Mouse (Mus musculus): ENCODE results near the gene Gm44503. TPM values are rescaled to one million over a fixed set of nuclear protein-coding genes. Genes with fewer than 3 reads are reported as not detected.

The Gm44503 gene
- polyA plus RNA-seq, 1 experiment = 0.01 TPM

- H3K4me3 ChIP-seq = no peak overlapping the region
- no peaks in the 10 kb centered on the region for H3K36me3 ChIP-seq (ENCODE audit: control insufficient read depth, insufficient read depth)
- no peaks in the 10 kb centered on the region for H3K27me3 ChIP-seq (ENCODE audit: control insufficient read depth, insufficient read depth, insufficient read length)
- H3K79me2 ChIP-seq (ENCODE audit: control insufficient read depth, insufficient read depth) = no peaks in the 10 kb centered on the region
- no peak overlapping the region for H3K4me2 ChIP-seq (ENCODE audit: low read depth)
- no peak for TF ChIP-seq POLR2A (IDR thresholded peaks at IDR 0.05; ENCODE audit: insufficient read length, low read depth)
- no peak for TF ChIP-seq E2F4 (IDR thresholded peaks at IDR 0.05; ENCODE audit: insufficient read depth)
- no peak for TF ChIP-seq MYOG (IDR thresholded peaks at IDR 0.05; ENCODE audit: control insufficient read depth in 1 of 3, insufficient read depth in 1 of 3, insufficient read length in 2 of 3, low read depth in 2 of 3)
- no peak for TF ChIP-seq POLR2AphosphoS2 (IDR thresholded peaks at IDR 0.05; ENCODE audit: insufficient read length, low read depth)
- TF ChIP-seq TCF12 (IDR thresholded peaks at IDR 0.05; ENCODE audit: insufficient read depth, poor library complexity, severe bottlenecking) = no peak
- TF ChIP-seq CEBPB (IDR thresholded peaks at IDR 0.05; ENCODE audit: insufficient read depth, poor library complexity, severe bottlenecking) = no peak
- TF ChIP-seq SRF (IDR thresholded peaks at IDR 0.05; ENCODE audit: control insufficient read depth, insufficient read length, low read depth) = no peak
- TF ChIP-seq MAX (IDR thresholded peaks at IDR 0.05; ENCODE audit: low read depth) = no peak
- H3ac ChIP-seq (ENCODE audit: control insufficient read depth, insufficient read length) = no peak overlapping the region
Observed at GRCm38 (mm10) chr9:73001314-73002011, 42.8 kb downstream of the Gm44503 start.

GRCm38 (mm10) chr9:73002177-73002576 is 43.5 kb downstream of the Gm44503 start:
- no peaks in the 10 kb centered on the region for H3K36me3 ChIP-seq (ENCODE audit: control insufficient read depth, insufficient read depth)
- no peaks in the 10 kb centered on the region for H3K79me2 ChIP-seq (ENCODE audit: control insufficient read depth, insufficient read depth)
- no peak overlapping the region for H3K4me2 ChIP-seq (ENCODE audit: low read depth)
- no peak overlapping the region for H3ac ChIP-seq (ENCODE audit: control insufficient read depth, insufficient read length)
- TF ChIP-seq SRF (IDR thresholded peaks at IDR 0.05; ENCODE audit: control insufficient read depth, insufficient read length, low read depth) (no peak), POLR2A (IDR thresholded peaks at IDR 0.05; ENCODE audit: insufficient read length, low read depth) (no peak), E2F4 (IDR thresholded peaks at IDR 0.05; ENCODE audit: insufficient read depth) (no peak), TCF12 (IDR thresholded peaks at IDR 0.05; ENCODE audit: insufficient read depth, poor library complexity, severe bottlenecking) (no peak), POLR2AphosphoS2 (IDR thresholded peaks at IDR 0.05; ENCODE audit: insufficient read length, low read depth) (no peak), MAX (IDR thresholded peaks at IDR 0.05; ENCODE audit: low read depth) (no peak), REST (IDR thresholded peaks at IDR 0.05; ENCODE audit: insufficient read depth, insufficient read length) (no peak), CEBPB (IDR thresholded peaks at IDR 0.05; ENCODE audit: insufficient read depth, poor library complexity, severe bottlenecking) (no peak), MYOD1 (IDR thresholded peaks at IDR 0.05; ENCODE audit: control insufficient read depth in 1 of 3, insufficient read length in 2 of 3, low read depth in 2 of 3) (no peak)
- H3K27me3 ChIP-seq (ENCODE audit: control insufficient read depth, insufficient read depth, insufficient read length) = no peaks in the 10 kb centered on the region
- no peak overlapping the region for H3K4me3 ChIP-seq

GRCm38 (mm10) chr9:73004076-73004475 is 45.4 kb downstream of the Gm44503 start:
- no peaks in the 10 kb centered on the region for H3K36me3 ChIP-seq (ENCODE audit: control insufficient read depth, insufficient read depth)
- TF ChIP-seq POLR2AphosphoS2 (IDR thresholded peaks at IDR 0.05; ENCODE audit: insufficient read length, low read depth) (no peak), E2F4 (IDR thresholded peaks at IDR 0.05; ENCODE audit: insufficient read depth) (no peak), SRF (IDR thresholded peaks at IDR 0.05; ENCODE audit: control insufficient read depth, insufficient read length, low read depth) (no peak), MAX (IDR thresholded peaks at IDR 0.05; ENCODE audit: low read depth) (no peak), MYOD1 (IDR thresholded peaks at IDR 0.05; ENCODE audit: control insufficient read depth in 1 of 3, insufficient read length in 2 of 3, low read depth in 2 of 3) (no peak), REST (IDR thresholded peaks at IDR 0.05; ENCODE audit: insufficient read depth, insufficient read length) (no peak), MYOG (IDR thresholded peaks at IDR 0.05; ENCODE audit: control insufficient read depth in 1 of 3, insufficient read depth in 1 of 3, insufficient read length in 2 of 3, low read depth in 2 of 3) (no peak), TCF12 (IDR thresholded peaks at IDR 0.05; ENCODE audit: insufficient read depth, poor library complexity, severe bottlenecking) (no peak), TCF3 (IDR thresholded peaks at IDR 0.05; ENCODE audit: insufficient read length, low read depth) (no peak), USF1 (IDR thresholded peaks at IDR 0.05; ENCODE audit: low read depth) (no peak), POLR2A (IDR thresholded peaks at IDR 0.05; ENCODE audit: insufficient read length, low read depth) (no peak), CEBPB (IDR thresholded peaks at IDR 0.05; ENCODE audit: insufficient read depth, poor library complexity, severe bottlenecking) (no peak)
- H3K27me3 ChIP-seq (ENCODE audit: control insufficient read depth, insufficient read depth, insufficient read length) = no peaks in the 10 kb centered on the region
- H3ac ChIP-seq (ENCODE audit: control insufficient read depth, insufficient read length) = no peak overlapping the region
- no peak overlapping the region for H3K4me3 ChIP-seq
- H3K4me2 ChIP-seq (ENCODE audit: low read depth) = no peak overlapping the region
- no peaks in the 10 kb centered on the region for H3K79me2 ChIP-seq (ENCODE audit: control insufficient read depth, insufficient read depth)

GRCm38 (mm10) chr9:73005106-73005505 is 46.5 kb downstream of the Gm44503 start:
- Histone ChIP-seq H3ac (ENCODE audit: control insufficient read depth, insufficient read length) (no peak overlapping the region), H3K27me3 (ENCODE audit: control insufficient read depth, insufficient read depth, insufficient read length) (no peaks in the 10 kb centered on the region), H3K79me2 (ENCODE audit: control insufficient read depth, insufficient read depth) (no peaks in the 10 kb centered on the region), H3K36me3 (ENCODE audit: control insufficient read depth, insufficient read depth) (no peaks in the 10 kb centered on the region), H3K4me3 (no peak overlapping the region), H3K4me2 (ENCODE audit: low read depth) (no peak overlapping the region)
- TF ChIP-seq REST (IDR thresholded peaks at IDR 0.05; ENCODE audit: insufficient read depth, insufficient read length) (no peak), SRF (IDR thresholded peaks at IDR 0.05; ENCODE audit: control insufficient read depth, insufficient read length, low read depth) (no peak), POLR2AphosphoS2 (IDR thresholded peaks at IDR 0.05; ENCODE audit: insufficient read length, low read depth) (no peak), USF1 (IDR thresholded peaks at IDR 0.05; ENCODE audit: low read depth) (no peak), TCF12 (IDR thresholded peaks at IDR 0.05; ENCODE audit: insufficient read depth, poor library complexity, severe bottlenecking) (no peak), TCF3 (IDR thresholded peaks at IDR 0.05; ENCODE audit: insufficient read length, low read depth) (no peak), E2F4 (IDR thresholded peaks at IDR 0.05; ENCODE audit: insufficient read depth) (no peak), MYOG (IDR thresholded peaks at IDR 0.05; ENCODE audit: control insufficient read depth in 1 of 3, insufficient read depth in 1 of 3, insufficient read length in 2 of 3, low read depth in 2 of 3) (no peak), MAX (IDR thresholded peaks at IDR 0.05; ENCODE audit: low read depth) (no peak), MYOD1 (IDR thresholded peaks at IDR 0.05; ENCODE audit: control insufficient read depth in 1 of 3, insufficient read length in 2 of 3, low read depth in 2 of 3) (no peak), POLR2A (IDR thresholded peaks at IDR 0.05; ENCODE audit: insufficient read length, low read depth) (no peak), CEBPB (IDR thresholded peaks at IDR 0.05; ENCODE audit: insufficient read depth, poor library complexity, severe bottlenecking) (no peak)

Data from myocyte (in vitro differentiated cells).